Mouse (Mus musculus) liver, adult (tissue): ENCODE data around the gene Dcun1d5.

Source experiments
- GATA4 ChIP-seq: IDR thresholded peaks from 2 replicates; pipeline ENCODE4 v1.6.1; 2014; ENCODE audit warnings: mild to moderate bottlenecking, low read length; ENCODE audit not compliant: insufficient replicate concordance

Dcun1d5 gene

GRCm38 (mm10) chr9:7252797-7253654, 68.7 kb downstream of the Dcun1d5 start:
- no peak for TF ChIP-seq GATA4
